Mouse (Mus musculus) bone marrow macrophage, adult 2 months (primary cell): Measurements from ENCODE around the gene Fscn2.

Experiments used
- CTCF ChIP-seq: IDR thresholded peaks from 2 replicates; pipeline ENCODE4 v1.5.1; 2012; ENCODE audit warnings: low read depth, mild to moderate bottlenecking, low read length, moderate library complexity
- POLR2A ChIP-seq: IDR thresholded peaks from 2 replicates; pipeline ENCODE4 v1.6.1; 2012; ENCODE audit warnings: mild to moderate bottlenecking, low read depth, low read length, borderline replicate concordance

GRCm38 (mm10) chr11:120378611-120379540 lies 17.5 kb downstream of the Fscn2 start, which contains the start of gene Faap100:
- no peak for TF ChIP-seq POLR2A
- TF ChIP-seq CTCF, result no peak
